Comparison of ENCODE assay signal across 8 mouse cellular contexts in genomic region chrX:50576824-50577223, GRCm38 (mm10).
DNase-seq lines count a peak whose midpoint lies in the region; ATAC-seq and TF ChIP-seq lines count a peak whose summit lies in the region.

No protein-coding gene starts in this region.

- no peak overlapping the region for H3K9ac ChIP-seq in ES-Bruce4 (ENCODE audit: low read depth, poor library complexity, severe bottlenecking)
- no peak overlapping the region for H3K9ac ChIP-seq in embryonic facial prominence, embryonic 13.5 days
- H3K9ac ChIP-seq in hindbrain, embryonic 11.5 days (ENCODE audit: low read depth, low read length), result no peak overlapping the region
- no peak overlapping the region for H3K9ac ChIP-seq in limb, embryonic 15.5 days
- no peak overlapping the region for H3K9ac ChIP-seq in midbrain, embryonic 16.5 days (ENCODE audit: low read depth, low read length)

- 50% methylated on average over 7 of the region's 7 CpGs for WGBS in embryonic facial prominence, embryonic 13.5 days
- 59% methylated on average over 7 of the region's 7 CpGs for WGBS in hindbrain, embryonic 11.5 days
- WGBS in limb, embryonic 15.5 days, result 53% methylated on average over 7 of the region's 7 CpGs
- 63% methylated on average over 7 of the region's 7 CpGs for WGBS in midbrain, embryonic 16.5 days

- TF ChIP-seq EP300 in ES-Bruce4 (IDR thresholded peaks at IDR 0.05; ENCODE audit: insufficient read depth, low read depth, low read length), result no peak

- TF ChIP-seq POLR2A in ES-Bruce4 (IDR thresholded peaks at IDR 0.05; ENCODE audit: insufficient read depth, low read length), result no peak

- H3K27me3 ChIP-seq in erythroblast, embryonic 14.5 days (ENCODE audit: control insufficient read depth), result no peaks in the 10 kb centered on the region
- no peaks in the 10 kb centered on the region for H3K27me3 ChIP-seq in ES-Bruce4 (ENCODE audit: control insufficient read depth, insufficient read depth, low read length, poor library complexity, severe bottlenecking)
- no peaks in the 10 kb centered on the region for H3K27me3 ChIP-seq in embryonic facial prominence, embryonic 13.5 days
- no peaks in the 10 kb centered on the region for H3K27me3 ChIP-seq in hindbrain, embryonic 11.5 days (ENCODE audit: control insufficient read depth, insufficient read depth, low read length)
- no peaks in the 10 kb centered on the region for H3K27me3 ChIP-seq in limb, embryonic 15.5 days
- no peaks in the 10 kb centered on the region for H3K27me3 ChIP-seq in midbrain, embryonic 16.5 days (ENCODE audit: control insufficient read depth, insufficient read depth, low read depth, low read length)

- peak overlapping the region; percentile 39; the same call in 1 of the 2 replicates for H3K4me2 ChIP-seq in embryonic facial prominence, embryonic 13.5 days
- no peak overlapping the region for H3K4me2 ChIP-seq in hindbrain, embryonic 11.5 days (replicated peaks; ENCODE audit: low read depth, low read length)
- peak overlapping the region; percentile 26; the same call in 1 of the 2 replicates for H3K4me2 ChIP-seq in limb, embryonic 15.5 days
- H3K4me2 ChIP-seq in midbrain, embryonic 16.5 days (ENCODE audit: low read length), result peak overlapping the region; percentile 34; the same call in 1 of the 2 replicates

- peak; percentile 23 for TF ChIP-seq CTCF in ES-Bruce4 (IDR thresholded peaks at IDR 0.05; ENCODE audit: low read depth, low read length)

- peaks cover 4% of the 10 kb centered on the region for H3K36me3 ChIP-seq in erythroblast, embryonic 14.5 days (ENCODE audit: control insufficient read depth)
- peaks cover 7% of the 10 kb centered on the region for H3K36me3 ChIP-seq in ES-Bruce4 (ENCODE audit: control insufficient read depth, insufficient read depth, low read length, poor library complexity, severe bottlenecking)
- peaks cover 13% of the 10 kb centered on the region for H3K36me3 ChIP-seq in embryonic facial prominence, embryonic 13.5 days
- no peaks in the 10 kb centered on the region for H3K36me3 ChIP-seq in hindbrain, embryonic 11.5 days (ENCODE audit: control insufficient read depth, insufficient read depth, low read length)
- peaks cover 8% of the 10 kb centered on the region; the same call in 1 of the 2 replicates for H3K36me3 ChIP-seq in limb, embryonic 15.5 days
- no peaks in the 10 kb centered on the region for H3K36me3 ChIP-seq in midbrain, embryonic 16.5 days (ENCODE audit: control insufficient read depth, insufficient read depth, low read length)

- no peak overlapping the region for H3K27ac ChIP-seq in ES-Bruce4 (ENCODE audit: insufficient read depth, low read length)
- no peak overlapping the region for H3K27ac ChIP-seq in embryonic facial prominence, embryonic 13.5 days
- H3K27ac ChIP-seq in hindbrain, embryonic 11.5 days (ENCODE audit: low read depth, low read length), result no peak overlapping the region
- no peak overlapping the region for H3K27ac ChIP-seq in limb, embryonic 15.5 days
- H3K27ac ChIP-seq in midbrain, embryonic 16.5 days (ENCODE audit: low read length), result no peak overlapping the region

- peak overlapping the region; percentile 18 for H3K4me3 ChIP-seq in erythroblast, embryonic 14.5 days (replicated peaks)
- no peak overlapping the region for H3K4me3 ChIP-seq in ES-Bruce4 (ENCODE audit: low read depth, low read length)
- peak overlapping the region; percentile 22 for H3K4me3 ChIP-seq in embryonic facial prominence, embryonic 13.5 days
- H3K4me3 ChIP-seq in hindbrain, embryonic 11.5 days (ENCODE audit: low read depth, low read length), result no peak overlapping the region
- H3K4me3 ChIP-seq in limb, embryonic 15.5 days, result peak overlapping the region; percentile 23
- 0 out of 2 replicates have a peak overlapping the region, but pooled peaks have one; percentile 11 for H3K4me3 ChIP-seq in midbrain, embryonic 16.5 days (ENCODE audit: low read depth, low read length)

- H3K4me1 ChIP-seq in erythroblast, embryonic 14.5 days (ENCODE audit: control insufficient read depth), result no peaks in the 10 kb centered on the region
- no peaks in the 10 kb centered on the region for H3K4me1 ChIP-seq in ES-Bruce4 (ENCODE audit: control insufficient read depth, insufficient read depth, low read length)
- H3K4me1 ChIP-seq in embryonic facial prominence, embryonic 13.5 days, result no peaks in the 10 kb centered on the region
- H3K4me1 ChIP-seq in hindbrain, embryonic 11.5 days (replicated peaks; ENCODE audit: control insufficient read depth, insufficient read depth, low read length), result no peaks in the 10 kb centered on the region
- no peaks in the 10 kb centered on the region for H3K4me1 ChIP-seq in limb, embryonic 15.5 days
- no peaks in the 10 kb centered on the region for H3K4me1 ChIP-seq in midbrain, embryonic 16.5 days (ENCODE audit: control insufficient read depth, insufficient read depth, low read length)

- DNase-seq in hindbrain, embryonic 11.5 days (ENCODE audit: low spot score), result peak; percentile 67

- no peak for ATAC-seq in erythroblast, adult 5-6 weeks (replicated peaks; ENCODE audit: low FRiP score, poor library complexity, severe bottlenecking)
- no peak for ATAC-seq in embryonic facial prominence, embryonic 13.5 days (ENCODE audit: insufficient number of reproducible peaks, insufficient read depth, low FRiP score, low TSS enrichment, low read depth)
- no peak for ATAC-seq in hindbrain, embryonic 11.5 days (ENCODE audit: low FRiP score)
- no peak for ATAC-seq in limb, embryonic 15.5 days (ENCODE audit: insufficient number of reproducible peaks, low FRiP score, low TSS enrichment, low read depth)
- no peak for ATAC-seq in midbrain, embryonic 16.5 days
- no peak for ATAC-seq in megakaryocyte-erythroid progenitor cell, adult 5-6 weeks (replicated peaks; ENCODE audit: low FRiP score, low TSS enrichment, poor library complexity, severe bottlenecking)

- no peaks in the 10 kb centered on the region for H3K9me3 ChIP-seq in erythroblast, embryonic 14.5 days (ENCODE audit: control insufficient read depth, low read length)
- H3K9me3 ChIP-seq in ES-Bruce4 (replicated peaks; ENCODE audit: control insufficient read depth, insufficient read depth, low read length, poor library complexity, severe bottlenecking), result no peaks in the 10 kb centered on the region
- no peaks in the 10 kb centered on the region for H3K9me3 ChIP-seq in embryonic facial prominence, embryonic 13.5 days
- H3K9me3 ChIP-seq in hindbrain, embryonic 11.5 days (ENCODE audit: control insufficient read depth, low read length), result no peaks in the 10 kb centered on the region
- no peaks in the 10 kb centered on the region for H3K9me3 ChIP-seq in limb, embryonic 15.5 days
- H3K9me3 ChIP-seq in midbrain, embryonic 16.5 days (replicated peaks; ENCODE audit: control insufficient read depth, low read length, poor library complexity, severe bottlenecking), result no peaks in the 10 kb centered on the region

Comparison
In these comparisons a context has a peak if more than half of its experiments do, and no peak if none do; other contexts are left out.
1. H3K4me3 ChIP-seq: peak in erythroblast, embryonic 14.5 days (single experiment), embryonic facial prominence, embryonic 13.5 days (single experiment), limb, embryonic 15.5 days (single experiment) and midbrain, embryonic 16.5 days (single experiment); none in ES-Bruce4 (single experiment) and hindbrain, embryonic 11.5 days (single experiment).